8 mouse cellular contexts compared by ENCODE assay signal in genomic region chr2:94265221-94266191, GRCm38 (mm10).
DNase-seq lines count a peak whose midpoint lies in the region; ATAC-seq and TF ChIP-seq lines count a peak whose summit lies in the region.

No protein-coding gene starts in this region.

- DNase-seq in left cerebral cortex, postnatal 14 days (ENCODE audit: low spot score in 2 of 2) = peak; percentile 58 to 74
- DNase-seq in left cerebral cortex, adult 11 months (ENCODE audit: low spot score) = no peak
- peak; percentile 62 for DNase-seq in heart, postnatal 4 days
- peak; percentile 70 to 76 for DNase-seq in layer of hippocampus, postnatal 10 days (ENCODE audit: low spot score in 2 of 2)
- DNase-seq in stomach, postnatal 0 days (ENCODE audit: low spot score) = peak; percentile 53
- DNase-seq in urinary bladder, postnatal 36 days (ENCODE audit: low spot score in 2 of 2) = no peak

- H3K27me3 ChIP-seq in embryonic facial prominence, embryonic 13.5 days = peaks cover 51% of the 10 kb centered on the region
- no peaks in the 10 kb centered on the region for H3K27me3 ChIP-seq in stomach, postnatal 0 days (ENCODE audit: control insufficient read depth, insufficient read depth, low read length)

- no peak for TF ChIP-seq CTCF in stomach, postnatal 0 days (IDR thresholded peaks at IDR 0.05; ENCODE audit: low read depth)

- no peak for ATAC-seq in embryonic facial prominence, embryonic 13.5 days (ENCODE audit: insufficient number of reproducible peaks, insufficient read depth, low FRiP score, low TSS enrichment, low read depth)
- peak; percentile 38 for ATAC-seq in megakaryocyte progenitor cell, adult 5-6 weeks (replicated peaks; ENCODE audit: poor library complexity)
- peak; percentile 32; the same call in 1 of the 2 replicates for ATAC-seq in stomach, postnatal 0 days (ENCODE audit: low FRiP score, low TSS enrichment)

- peak overlapping the region; percentile 38 for H3K4me3 ChIP-seq in embryonic facial prominence, embryonic 13.5 days
- H3K4me3 ChIP-seq in stomach, postnatal 0 days (ENCODE audit: low read depth, low read length) = peak overlapping the region; percentile 23

- peak overlapping the region; percentile 54 for H3K9ac ChIP-seq in embryonic facial prominence, embryonic 13.5 days
- no peak overlapping the region for H3K9ac ChIP-seq in stomach, postnatal 0 days (ENCODE audit: low read length)

- WGBS in embryonic facial prominence, embryonic 13.5 days = 5% methylated on average over 16 of the region's 16 CpGs
- WGBS in stomach, postnatal 0 days = 7% methylated on average over 16 of the region's 16 CpGs

- peaks cover 29% of the 10 kb centered on the region for H3K4me1 ChIP-seq in embryonic facial prominence, embryonic 13.5 days
- H3K4me1 ChIP-seq in stomach, postnatal 0 days (replicated peaks; ENCODE audit: control insufficient read depth, insufficient read depth) = peaks cover 2% of the 10 kb centered on the region

- 0 out of 2 replicates have a peak overlapping the region, but pooled peaks have one; percentile 48 for H3K27ac ChIP-seq in embryonic facial prominence, embryonic 13.5 days
- 0 out of 2 replicates have a peak overlapping the region, but pooled peaks have one; percentile 18 for H3K27ac ChIP-seq in stomach, postnatal 0 days (replicated peaks)

- no peaks in the 10 kb centered on the region for H3K9me3 ChIP-seq in embryonic facial prominence, embryonic 13.5 days
- H3K9me3 ChIP-seq in stomach, postnatal 0 days (ENCODE audit: control insufficient read depth, low read length) = no peaks in the 10 kb centered on the region

- H3K36me3 ChIP-seq in embryonic facial prominence, embryonic 13.5 days = no peaks in the 10 kb centered on the region
- H3K36me3 ChIP-seq in stomach, postnatal 0 days (ENCODE audit: control insufficient read depth, insufficient read depth, low read length) = no peaks in the 10 kb centered on the region

- intact Hi-C loops in left cerebral cortex, postnatal 14 days (cut with DNase I) = loop anchor here (2.0 kb wide), 1 partner anchor 19 kb away; no protein-coding TSS in a partner anchor

- TF ChIP-seq EP300 in stomach, postnatal 0 days (optimal IDR thresholded peaks at IDR 0.05) = no peak

- peak overlapping the region; percentile 66 for H3K4me2 ChIP-seq in embryonic facial prominence, embryonic 13.5 days
- peak overlapping the region; percentile 54 for H3K4me2 ChIP-seq in stomach, postnatal 0 days (replicated peaks; ENCODE audit: low read depth)

Comparison
In these comparisons a context has a peak if more than half of its experiments do, and no peak if none do; other contexts are left out.
1. DNase-seq: peak in left cerebral cortex, postnatal 14 days (2 of 2), heart, postnatal 4 days (single experiment), layer of hippocampus, postnatal 10 days (2 of 2) and stomach, postnatal 0 days (single experiment); none in left cerebral cortex, adult 11 months (single experiment) and urinary bladder, postnatal 36 days (0 of 2).